In genomic region chr17:55878636-55879369, GRCm38 (mm10) we compare ENCODE assay signal across 8 mouse cellular contexts. TPM values are rescaled to one million over a fixed set of nuclear protein-coding genes. Genes with fewer than 3 reads are reported as not detected.
A peak's percentile ranks its signal among the peaks of the same experiment; 100 is the strongest.
DNase-seq lines count a peak whose midpoint lies in the region; ATAC-seq lines count a peak whose summit lies in the region.
"Not testable (repeated sequence)": the region's sequence is repeated elsewhere in the genome, so short reads cannot be mapped to it uniquely, and the experiment has no call there.

Gene Zfp119a (minus strand): TSS chr17:55878930.

- under 1% methylated on average over 43 of the region's 53 CpGs for WGBS in heart, embryonic 13.5 days
- WGBS in liver, embryonic 12.5 days (ENCODE audit: insufficient replicate concordance): under 1% methylated on average over 41 of the region's 53 CpGs
- WGBS in stomach, embryonic 16.5 days: under 1% methylated on average over 30 of the region's 53 CpGs

- not testable (repeated sequence) for H3K9me3 ChIP-seq in heart, embryonic 13.5 days; liver, embryonic 12.5 days (replicated peaks); stomach, embryonic 16.5 days (replicated peaks; ENCODE audit: control insufficient read depth, low read length)

- H3K9ac ChIP-seq in heart, embryonic 13.5 days: peak within 1 kb of the TSS; percentile 81
- H3K9ac ChIP-seq in liver, embryonic 12.5 days: peak within 1 kb of the TSS; percentile 68
- H3K9ac ChIP-seq in stomach, embryonic 16.5 days (ENCODE audit: low read length): peak within 1 kb of the TSS; percentile 72

- peak within 1 kb of the TSS; percentile 89 for H3K27ac ChIP-seq in brown adipose tissue, adult 24 weeks (replicated peaks; ENCODE audit: low read depth, low read length)
- peak within 1 kb of the TSS; percentile 80 for H3K27ac ChIP-seq in heart, embryonic 13.5 days (replicated peaks)
- peak within 1 kb of the TSS; percentile 76 for H3K27ac ChIP-seq in liver, embryonic 12.5 days
- peak within 1 kb of the TSS; percentile 91 for H3K27ac ChIP-seq in stomach, embryonic 16.5 days (ENCODE audit: low read length)

- peak within 1 kb of the TSS; percentile 71 for H3K4me3 ChIP-seq in brown adipose tissue, adult 24 weeks (ENCODE audit: insufficient read depth, low read depth, low read length)
- H3K4me3 ChIP-seq in heart, embryonic 13.5 days: peak within 1 kb of the TSS; percentile 61
- H3K4me3 ChIP-seq in liver, embryonic 12.5 days: peak within 1 kb of the TSS; percentile 62
- H3K4me3 ChIP-seq in stomach, embryonic 16.5 days (replicated peaks; ENCODE audit: low read length): peak within 1 kb of the TSS; percentile 55

- H3K27me3 ChIP-seq in heart, embryonic 13.5 days (replicated peaks); liver, embryonic 12.5 days (replicated peaks); stomach, embryonic 16.5 days (ENCODE audit: control insufficient read depth, insufficient read depth, low read length): not testable (repeated sequence)

- DNase-seq in CD4-positive, CD25-positive, alpha-beta regulatory T cell, adult 2 months (ENCODE audit: low read depth, low spot score): peak; percentile 88
- peak; percentile 7 for DNase-seq in fat pad, adult 2 months (ENCODE audit: extremely low read depth, low read depth, low spot score)
- peak; percentile 84 for DNase-seq in kidney, postnatal 10 days
- DNase-seq in neural tube, embryonic 10.5 days (ENCODE audit: extremely low spot score, low spot score): peak; percentile 82

- H3K4me1 ChIP-seq in brown adipose tissue, adult 24 weeks (ENCODE audit: control insufficient read depth, insufficient read depth, insufficient read length, low read length); stomach, embryonic 16.5 days (ENCODE audit: control insufficient read depth, insufficient read depth, low read length): not testable (repeated sequence)
- peaks cover 18% of the 10 kb centered on the region for H3K4me1 ChIP-seq in heart, embryonic 13.5 days
- H3K4me1 ChIP-seq in liver, embryonic 12.5 days: peaks cover 17% of the 10 kb centered on the region

- H3K36me3 ChIP-seq in heart, embryonic 13.5 days; liver, embryonic 12.5 days; stomach, embryonic 16.5 days (ENCODE audit: control insufficient read depth, insufficient read depth, low read length): not testable (repeated sequence)

- ATAC-seq in heart, embryonic 13.5 days (ENCODE audit: extremely low read depth, insufficient number of reproducible peaks, low FRiP score, low TSS enrichment): peak; percentile 97
- ATAC-seq in liver, embryonic 12.5 days: peak; percentile 97
- peak; percentile 99 for ATAC-seq in stomach, embryonic 16.5 days (ENCODE audit: insufficient read depth, low FRiP score)

- peak within 1 kb of the TSS; percentile 74 for H3K4me2 ChIP-seq in heart, embryonic 13.5 days
- H3K4me2 ChIP-seq in liver, embryonic 12.5 days: peak within 1 kb of the TSS; percentile 70
- H3K4me2 ChIP-seq in stomach, embryonic 16.5 days (ENCODE audit: low read depth, low read length): peak within 1 kb of the TSS; percentile 70

RNA-seq across cellular contexts. Expression of gene Zfp119a, which starts in this region (rescaled TPM):
- 1.5 and 1.7 TPM in 2 replicates for polyA plus RNA-seq in brown adipose tissue, adult 24 weeks (2012; ENCODE audit: insufficient read depth, insufficient read length, missing spikeins)
- polyA plus RNA-seq in heart, embryonic 13.5 days (2015; fragmentation: Nextera tagmentation; extraction: Ambion mirVana): 5.7 and 6.0 TPM in 2 replicates
- polyA plus RNA-seq in liver, embryonic 12.5 days (2016; fragmentation: Nextera tagmentation; extraction: Ambion mirVana): 3.0 and 3.3 TPM in 2 replicates
- 9.0 and 10.7 TPM in 2 replicates for polyA plus RNA-seq in stomach, embryonic 16.5 days (2015; fragmentation: Nextera tagmentation; extraction: Ambion mirVana)

Comparison
In these comparisons a context has a peak if more than half of its experiments do, and no peak if none do; other contexts are left out.
1. Peak in every context shown above with its lines: DNase-seq, ATAC-seq, H3K4me3 ChIP-seq and H3K27ac ChIP-seq.
2. DNase-seq: peak in every context shown above with its lines; median percentile 88 in CD4-positive, CD25-positive, alpha-beta regulatory T cell, adult 2 months; 84 in kidney, postnatal 10 days; 82 in neural tube, embryonic 10.5 days; 7 in fat pad, adult 2 months.